Mouse (Mus musculus): ENCODE measurements around the gene Olfr1361. TPM values are rescaled to one million over a fixed set of nuclear protein-coding genes. Genes with fewer than 3 reads are reported as not detected.

The Olfr1361 gene
- polyA plus RNA-seq (2012), result not detected in 2 replicates

GRCm38 (mm10) chr13:21663286-21663685 lies at the start of gene Olfr1361:
Gene Olfr1361, minus strand, starts transcription at chr13:21663386.
- TF ChIP-seq GATA1 (IDR thresholded peaks at IDR 0.05; ENCODE audit: low read length), result no peak

DNA sequence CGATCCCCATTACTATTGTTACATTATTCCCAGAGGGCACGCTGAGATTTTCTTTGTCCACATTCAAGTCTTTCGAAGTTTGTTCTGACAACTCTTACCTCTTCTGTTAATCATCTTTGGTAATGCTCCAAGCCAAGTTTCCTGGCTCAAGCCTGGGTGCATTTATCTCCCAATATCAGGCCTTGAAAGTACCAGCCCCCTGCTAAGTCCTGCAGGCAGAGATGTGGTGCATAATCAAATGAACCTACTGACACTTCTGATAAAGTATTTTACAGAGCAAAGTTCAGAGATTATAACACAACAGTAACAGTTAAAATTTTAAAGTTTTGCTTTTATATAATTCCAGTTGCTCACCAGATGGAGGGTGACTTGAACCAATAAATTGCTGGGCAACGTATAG lies 48.5 kb upstream of the Olfr1361 start:
- no peak for TF ChIP-seq GATA1 (IDR thresholded peaks at IDR 0.05; ENCODE audit: low read length)

- TF ChIP-seq GATA1 (IDR thresholded peaks at IDR 0.05; ENCODE audit: low read length), result no peak
These were observed 47.8 kb upstream of the Olfr1361 start for GRCm38 (mm10) chr13:21710821-21711525.

DNA sequence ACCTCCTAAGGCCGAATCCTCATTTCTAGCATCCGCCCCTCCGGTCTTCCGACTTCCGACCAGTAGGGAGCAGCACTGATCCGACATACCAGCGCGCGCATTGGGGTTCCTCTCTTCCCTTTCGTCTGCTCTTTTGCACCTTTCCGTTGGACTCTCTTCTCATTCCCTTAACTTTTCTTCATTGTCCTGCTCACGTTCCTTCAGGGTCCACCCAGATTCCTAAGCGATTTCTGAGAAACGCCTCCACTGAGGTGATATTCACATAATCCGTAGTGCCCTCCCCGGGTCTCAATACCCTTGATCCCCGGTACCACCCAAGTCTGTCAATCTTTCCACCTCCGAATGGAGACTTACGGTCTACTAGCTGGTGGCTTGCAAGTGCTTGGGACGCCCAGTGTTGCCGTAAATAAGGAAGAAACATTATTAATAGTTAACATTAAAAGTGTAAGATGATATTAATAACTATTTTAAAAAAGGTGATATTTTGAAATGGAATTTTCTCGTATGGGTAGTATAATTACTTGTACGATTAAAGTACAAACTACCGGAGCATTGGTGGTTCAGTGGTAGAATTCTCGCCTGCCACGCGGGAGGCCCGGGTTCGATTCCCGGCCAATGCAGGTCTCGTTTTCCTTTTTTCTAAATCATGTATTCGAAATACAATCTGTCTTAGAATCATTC lies 47.0 kb upstream of the Olfr1361 start:
- no peak for TF ChIP-seq GATA1 (IDR thresholded peaks at IDR 0.05; ENCODE audit: low read length)

DNA sequence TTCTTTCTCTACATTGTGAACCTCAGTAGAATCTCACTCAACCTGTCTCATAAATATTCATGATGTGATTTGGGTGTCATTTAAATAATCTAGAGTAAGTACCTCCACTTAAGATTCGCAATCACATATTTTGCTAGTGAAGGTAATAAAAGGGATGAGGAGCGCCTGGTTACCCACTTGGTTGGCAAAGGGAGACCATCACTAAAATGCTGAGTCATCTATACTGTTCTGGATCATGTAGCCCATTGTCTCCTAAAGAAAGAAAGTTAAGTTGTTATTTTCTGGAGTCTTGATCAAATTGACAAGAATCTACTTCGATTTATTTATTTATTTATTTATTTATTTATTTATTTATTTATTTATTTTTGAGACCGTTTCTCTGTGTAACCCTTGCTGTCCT lies 43.5 kb upstream of the Olfr1361 start:
- no peak for TF ChIP-seq GATA1 (IDR thresholded peaks at IDR 0.05; ENCODE audit: low read length)

DNA sequence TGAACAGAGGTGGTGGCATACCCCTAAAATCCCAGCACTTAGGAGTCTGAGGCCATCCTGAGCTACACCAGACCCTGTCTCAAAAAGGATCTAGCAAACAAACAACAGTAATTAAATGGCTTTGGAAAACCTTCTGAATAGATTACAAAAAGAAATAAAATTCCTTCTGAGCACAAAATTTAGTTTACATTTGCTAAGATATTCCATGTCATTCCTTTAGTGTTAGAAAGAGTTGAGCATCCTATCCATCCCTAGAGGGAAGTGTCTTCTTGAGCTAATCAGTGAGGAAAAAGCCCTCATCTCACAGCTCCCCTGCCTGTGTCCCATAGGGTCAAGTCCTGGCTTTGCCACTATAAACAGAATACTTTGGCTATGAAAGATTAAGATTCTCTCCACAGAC lies 34.6 kb upstream of the Olfr1361 start, which contains the start of gene Olfr1359:
TSS of gene Olfr1359 (plus strand) at position 301 of the 400 bp plus-strand sequence.
- no peak for TF ChIP-seq GATA1 (IDR thresholded peaks at IDR 0.05; ENCODE audit: low read length)

- no peak for TF ChIP-seq GATA1 (IDR thresholded peaks at IDR 0.05; ENCODE audit: low read length)
These were observed 14.1 kb upstream of the Olfr1361 start, which contains the start of gene Olfr1360 for GRCm38 (mm10) chr13:21677305-21677704. Gene Olfr1360, minus strand, starts transcription at chr13:21677405.

DNA sequence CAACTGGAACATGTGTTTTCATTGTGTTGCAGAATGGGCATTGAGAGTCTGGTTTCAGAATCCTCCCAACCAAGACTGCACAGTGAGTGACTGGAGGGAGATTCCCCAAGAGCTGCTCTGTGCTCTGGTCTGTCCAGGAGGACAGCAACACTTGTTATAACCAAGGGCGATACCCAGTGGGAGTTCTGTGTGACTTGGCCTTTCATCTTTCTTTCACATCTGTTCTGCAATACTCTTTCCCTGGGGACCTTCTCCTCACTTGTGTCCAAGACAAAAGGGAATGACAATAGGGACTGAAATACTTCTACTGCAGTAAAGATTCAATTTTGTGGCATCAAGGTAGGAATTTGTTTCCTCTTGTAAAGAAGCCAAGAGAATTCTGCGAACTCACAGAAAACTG lies 20.8 kb downstream of the Olfr1361 start, which contains the start of gene Olfr11:
TSS of gene Olfr11 (minus strand) at position 101 of the 400 bp plus-strand sequence.
- TF ChIP-seq GATA1 (IDR thresholded peaks at IDR 0.05; ENCODE audit: low read length), result no peak

- TF ChIP-seq GATA1 (IDR thresholded peaks at IDR 0.05; ENCODE audit: low read length), result no peak
These were observed 49.3 kb downstream of the Olfr1361 start, which contains the start of gene Olfr1362 for GRCm38 (mm10) chr13:21613922-21614321. Gene Olfr1362, minus strand, starts transcription at chr13:21614022.

Other genes with a start within 250 kb of the Olfr1361 start
- gene Pgbd1, start 222.3 kb downstream of the Olfr1361 start, polyA plus RNA-seq (2012), result 0.17 and 0.22 TPM in 2 replicates
- gene Zscan26, start 209.7 kb downstream of the Olfr1361 start, polyA plus RNA-seq (2012), result 2.7 and 3.1 TPM in 2 replicates
- gene Nkapl, start 194.9 kb downstream of the Olfr1361 start, polyA plus RNA-seq (2012), result 1.1 and 1.9 TPM in 2 replicates
- gene Zkscan4, start 184.5 kb downstream of the Olfr1361 start, polyA plus RNA-seq (2012), result not detected in 2 replicates
- gene Gm10065, start 183.9 kb downstream of the Olfr1361 start, polyA plus RNA-seq (2012), result not detected in 2 replicates
- gene AK157302, start 168.2 kb downstream of the Olfr1361 start, polyA plus RNA-seq (2012), result 0.04 TPM in 1 of 2 replicates, not detected in the other
- 16.7 and 23.3 TPM in 2 replicates for gene Gm11273, start 162.0 kb downstream of the Olfr1361 start, polyA plus RNA-seq (2012)
- gene Zkscan8, start 132.3 kb downstream of the Olfr1361 start, polyA plus RNA-seq (2012), result 5.9 and 6.2 TPM in 2 replicates
- gene Olfr1366, start 120.6 kb downstream of the Olfr1361 start, polyA plus RNA-seq (2012), result not detected in 2 replicates
- gene Olfr1535, start 103.5 kb downstream of the Olfr1361 start, polyA plus RNA-seq (2012), result not detected in 2 replicates
- gene Olfr1364, start 81.6 kb downstream of the Olfr1361 start, polyA plus RNA-seq (2012), result not detected in 2 replicates
- gene Olfr1362, start 49.4 kb downstream of the Olfr1361 start, polyA plus RNA-seq (2012), result not detected in 2 replicates
- not detected in 2 replicates for gene Olfr11, start 20.9 kb downstream of the Olfr1361 start, polyA plus RNA-seq (2012)
- gene Olfr1360, start 14.0 kb upstream of the Olfr1361 start, polyA plus RNA-seq (2012), result not detected in 2 replicates
- gene Olfr1359, start 34.7 kb upstream of the Olfr1361 start, polyA plus RNA-seq (2012), result not detected in 2 replicates
- gene Hist1h2bl, start 52.8 kb upstream of the Olfr1361 start, polyA plus RNA-seq (2012), result 9.8 and 10.6 TPM in 2 replicates
- gene Hist1h2ai, start 53.0 kb upstream of the Olfr1361 start, polyA plus RNA-seq (2012), result 372 and 421 TPM in 2 replicates
- gene Hist1h3h, start 54.3 kb upstream of the Olfr1361 start, polyA plus RNA-seq (2012), result 53.9 and 54.4 TPM in 2 replicates
- 1.9 and 2.1 TPM in 2 replicates for gene Hist1h2bm, start 58.7 kb upstream of the Olfr1361 start, polyA plus RNA-seq (2012)
- 1.9 and 2.4 TPM in 2 replicates for gene Hist1h4j, start 71.7 kb upstream of the Olfr1361 start, polyA plus RNA-seq (2012)
- gene Hist1h4k, start 87.1 kb upstream of the Olfr1361 start, polyA plus RNA-seq (2012), result 22.6 and 25.4 TPM in 2 replicates
- 69.0 and 85.5 TPM in 2 replicates for gene Hist1h2ak, start 90.4 kb upstream of the Olfr1361 start, polyA plus RNA-seq (2012)
- gene Hist1h2bn, start 90.7 kb upstream of the Olfr1361 start, polyA plus RNA-seq (2012), result 1.4 and 1.7 TPM in 2 replicates
- gene Hist1h1b, start 117.2 kb upstream of the Olfr1361 start, polyA plus RNA-seq (2012), result 3.3 and 4.5 TPM in 2 replicates
- gene Hist1h3i, start 120.0 kb upstream of the Olfr1361 start, polyA plus RNA-seq (2012), result 36.7 and 37.8 TPM in 2 replicates
- gene Hist1h2an, start 123.8 kb upstream of the Olfr1361 start, polyA plus RNA-seq (2012), result 16.6 and 26.9 TPM in 2 replicates
- 5.5 and 8.7 TPM in 2 replicates for gene Hist1h2bp, start 124.1 kb upstream of the Olfr1361 start, polyA plus RNA-seq (2012)
- 14.0 and 15.0 TPM in 2 replicates for gene Hist1h2bq, start 146.8 kb upstream of the Olfr1361 start, polyA plus RNA-seq (2012)
- gene Hist1h2ao, start 147.1 kb upstream of the Olfr1361 start, polyA plus RNA-seq (2012), result 4,601 and 5,007 TPM in 2 replicates
- gene Hist1h4m, start 148.4 kb upstream of the Olfr1361 start, polyA plus RNA-seq (2012), result 6.1 and 9.7 TPM in 2 replicates
- gene Hist1h4n, start 168.8 kb upstream of the Olfr1361 start, polyA plus RNA-seq (2012), result 16.6 and 26.1 TPM in 2 replicates
- gene Hist1h2ap, start 170.1 kb upstream of the Olfr1361 start, polyA plus RNA-seq (2012), result 9,534 and 19,469 TPM in 2 replicates
- 13.3 and 14.2 TPM in 2 replicates for gene Hist1h2br, start 170.4 kb upstream of the Olfr1361 start, polyA plus RNA-seq (2012)

All from G1E-ER4 (cell line).